Mouse (Mus musculus) T-helper 2 cell (primary cell): Measurements from ENCODE around the gene Ntrk1.

Experiments used
- in situ Hi-C: fragments of 300-600 bp; cut with MboI, MseI; formaldehyde crosslinking; loops from one replicate; pipeline ENCODE4 v1.15.1; 2025; ENCODE audit warnings: high pct_unique_total_duplicates

The Ntrk1 gene

DNA sequence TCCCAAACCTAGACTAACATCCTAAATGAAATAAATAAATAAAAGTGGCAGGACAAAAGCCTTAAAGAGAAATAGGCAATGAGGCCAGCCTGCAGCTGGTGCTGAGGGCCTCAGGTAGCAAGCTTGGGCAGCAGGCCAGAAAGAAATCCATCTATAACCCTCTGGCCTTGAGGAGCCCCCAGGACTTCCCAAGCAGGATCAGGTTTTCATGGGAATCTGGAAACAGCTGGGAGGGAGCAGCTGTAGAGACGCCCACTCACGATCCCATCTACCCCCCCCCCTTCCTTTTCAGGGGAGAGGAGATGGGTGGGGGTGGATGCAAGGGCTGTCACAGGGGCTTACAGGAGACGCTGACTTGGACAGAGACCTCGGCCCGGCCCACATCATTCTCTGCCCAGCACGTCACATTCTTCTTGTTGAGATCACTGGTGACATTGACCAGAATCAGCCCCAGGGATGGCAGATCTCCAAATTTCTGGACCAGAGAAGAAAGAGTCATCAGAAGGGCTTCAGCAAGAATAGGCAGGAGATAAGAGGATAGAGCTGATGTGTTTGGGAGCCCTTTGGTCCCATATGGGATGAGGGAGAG, 9.2 kb downstream of the Ntrk1 start:
- in situ Hi-C loops: no loop called here

- in situ Hi-C loops: no loop called here
Observed at GRCm38 (mm10) chr3:87785156-87785555, 9.8 kb downstream of the Ntrk1 start.

DNA sequence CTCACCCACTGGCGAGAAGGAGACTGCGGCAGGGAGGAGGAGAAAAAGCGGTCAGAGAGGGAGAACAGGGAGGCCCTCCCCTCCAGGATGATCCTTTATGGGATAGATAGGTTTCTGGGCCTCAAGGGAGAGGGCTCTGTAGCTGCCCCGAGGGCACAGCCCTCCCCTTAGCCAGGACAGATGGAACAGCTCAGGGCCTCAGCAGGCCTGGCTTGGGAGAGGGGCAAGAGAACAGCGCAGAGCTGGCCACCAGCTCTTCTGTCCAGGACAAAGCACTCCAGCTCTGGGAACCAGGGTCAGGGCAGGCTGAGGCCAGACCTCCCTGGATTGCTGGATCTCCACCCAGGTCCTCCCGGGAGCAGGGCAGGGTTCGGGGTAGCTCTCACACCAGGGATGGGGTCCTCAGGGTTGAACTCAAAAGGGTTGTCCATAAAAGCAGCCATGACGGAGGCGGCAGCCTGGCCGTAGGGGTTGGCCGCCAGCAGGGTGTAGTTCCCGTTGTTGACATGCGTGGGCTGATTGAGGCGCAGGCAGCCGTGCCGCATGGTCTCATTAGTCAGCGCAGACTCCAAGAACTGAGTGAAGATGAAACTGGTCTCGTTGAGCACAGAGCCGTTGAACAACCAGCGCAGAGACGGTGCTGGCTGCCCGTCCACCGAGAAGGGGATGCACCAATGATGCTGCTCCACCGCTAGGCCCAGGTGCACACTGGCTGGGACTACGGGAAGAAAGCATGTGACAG, 11.5 kb downstream of the Ntrk1 start:
- in situ Hi-C loops: loop anchor here (5.0 kb wide), 1 partner anchor 44 kb away; no protein-coding TSS in a partner anchor

GRCm38 (mm10) chr3:87779086-87779485, 15.9 kb downstream of the Ntrk1 start:
- in situ Hi-C loops: no loop called here

- in situ Hi-C loops: no loop called here
Observed at GRCm38 (mm10) chr3:87778283-87778682, 16.7 kb downstream of the Ntrk1 start.

DNA sequence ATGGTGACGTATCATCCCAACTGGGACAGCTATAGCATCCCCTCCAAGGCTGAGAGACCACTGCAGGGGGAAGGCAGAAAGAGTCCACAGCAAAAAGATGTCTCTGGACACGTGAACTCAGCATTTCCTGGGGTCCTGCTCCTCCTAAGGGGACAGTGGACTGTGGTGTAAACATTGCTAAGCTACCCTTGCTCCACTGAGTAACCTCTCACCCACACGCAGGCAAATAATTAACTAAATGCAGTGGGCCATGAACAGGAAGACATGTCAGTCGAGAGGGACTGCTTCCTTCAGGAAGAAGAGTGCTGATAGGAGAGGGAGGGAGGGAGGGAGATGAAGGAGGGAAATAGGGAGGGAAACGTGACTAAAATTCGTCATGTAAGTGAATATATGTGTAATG, 23.9 kb downstream of the Ntrk1 start:
- in situ Hi-C loops: no loop called here

- in situ Hi-C loops: no loop called here
Observed at GRCm38 (mm10) chr3:87770280-87770679, 24.7 kb downstream of the Ntrk1 start.

DNA sequence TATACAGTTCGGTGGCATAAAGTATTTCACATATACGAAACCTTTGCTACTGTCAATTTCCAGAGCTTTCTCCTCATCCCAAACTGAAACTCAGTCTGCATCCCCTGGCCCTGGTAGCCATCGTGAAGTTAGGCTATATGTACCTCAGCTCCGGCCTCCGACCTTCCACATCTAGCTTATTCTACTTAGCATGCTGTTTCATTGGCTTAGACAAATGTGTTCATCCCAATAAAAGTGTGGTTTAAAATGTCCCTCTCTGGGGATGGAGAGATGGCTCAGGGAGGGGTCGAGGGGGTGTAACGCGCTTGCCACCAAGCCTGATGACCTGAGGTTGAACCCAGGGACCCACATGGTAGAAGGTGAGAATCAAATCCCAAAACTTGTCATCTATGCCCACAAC, 25.5 kb downstream of the Ntrk1 start:
- in situ Hi-C loops: no loop called here

DNA sequence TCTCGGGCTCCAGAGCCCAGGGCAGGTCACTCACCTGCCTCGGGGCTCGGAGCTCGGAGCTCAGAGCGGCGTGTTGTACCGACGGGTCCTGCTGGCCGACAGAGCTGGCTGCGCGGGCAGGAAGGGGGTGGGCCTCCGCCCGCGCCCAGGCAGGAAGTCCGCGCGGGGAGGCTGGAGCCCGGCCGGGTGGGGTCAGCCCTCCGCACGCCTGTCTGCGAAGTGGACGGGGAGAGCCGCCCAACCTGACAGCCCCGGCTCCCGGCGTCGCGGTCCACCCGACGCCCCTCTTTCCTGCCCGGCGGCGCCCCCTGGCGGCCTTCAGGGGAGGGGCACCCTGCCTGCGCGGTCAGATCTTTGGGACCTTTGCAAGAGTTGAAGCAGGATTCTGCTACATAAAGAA, 26.1 kb downstream of the Ntrk1 start:
- in situ Hi-C loops: no loop called here

DNA sequence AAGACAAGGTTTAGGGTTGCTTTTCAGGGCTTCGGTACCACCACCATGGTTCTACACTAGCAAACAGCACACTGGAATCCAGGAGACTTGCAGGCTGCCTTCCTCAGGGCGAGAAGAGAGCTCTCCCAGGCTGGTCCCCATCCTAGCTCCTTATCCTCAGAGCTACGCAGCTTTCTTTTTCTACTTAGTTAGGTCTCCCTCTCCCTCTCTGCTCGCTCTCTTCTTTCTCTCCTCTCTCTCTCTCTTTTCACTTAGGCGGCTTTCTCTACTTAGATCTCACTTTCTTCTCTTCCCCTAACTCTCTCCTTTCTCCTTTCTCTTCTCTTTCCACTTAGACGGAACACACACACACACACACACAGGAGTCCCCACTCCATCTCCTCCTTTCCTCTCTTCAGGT, 26.5 kb downstream of the Ntrk1 start:
- in situ Hi-C loops: no loop called here

DNA sequence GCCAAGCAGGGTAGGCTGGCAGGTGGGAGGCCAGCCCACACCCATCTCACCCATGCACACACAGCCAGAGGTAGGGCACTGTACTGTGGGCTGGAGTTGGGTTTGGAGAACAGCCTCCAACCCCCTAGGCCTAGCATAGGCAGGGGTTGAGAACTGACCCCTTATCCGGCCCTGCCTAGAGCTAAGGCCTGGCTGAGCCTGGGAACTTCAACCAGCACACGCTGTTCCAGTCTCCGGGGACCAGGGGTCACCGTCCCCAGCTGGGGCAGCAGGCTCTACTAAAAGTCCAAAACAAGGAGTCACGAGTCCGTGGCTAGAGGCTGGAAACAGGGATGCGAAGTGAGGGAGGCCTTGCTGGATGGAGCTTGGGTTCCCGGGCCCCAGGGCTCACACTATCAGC, 27.2 kb downstream of the Ntrk1 start:
- in situ Hi-C loops: no loop called here

DNA sequence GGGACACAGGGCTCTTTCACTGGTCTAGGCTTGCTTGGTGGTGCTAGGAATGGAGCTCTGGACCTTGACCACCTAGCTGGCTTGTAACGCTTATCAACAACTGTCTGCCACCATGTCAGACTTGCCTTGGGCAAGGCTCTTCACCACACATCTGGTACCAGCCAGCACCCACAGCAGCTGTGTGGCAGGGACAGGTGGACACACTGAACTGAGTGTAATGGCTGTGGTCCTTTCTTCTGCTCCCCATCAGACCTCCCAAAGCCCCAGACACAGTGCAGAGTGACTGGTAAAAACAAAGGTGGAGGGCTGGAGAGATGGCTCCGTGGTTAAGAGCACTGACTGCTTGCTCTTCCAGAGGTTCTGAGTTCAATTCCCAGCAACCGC, 28.7 kb downstream of the Ntrk1 start:
- in situ Hi-C loops: no loop called here

- in situ Hi-C loops: no loop called here
Observed at GRCm38 (mm10) chr3:87765631-87766283, 29.2 kb downstream of the Ntrk1 start.

DNA sequence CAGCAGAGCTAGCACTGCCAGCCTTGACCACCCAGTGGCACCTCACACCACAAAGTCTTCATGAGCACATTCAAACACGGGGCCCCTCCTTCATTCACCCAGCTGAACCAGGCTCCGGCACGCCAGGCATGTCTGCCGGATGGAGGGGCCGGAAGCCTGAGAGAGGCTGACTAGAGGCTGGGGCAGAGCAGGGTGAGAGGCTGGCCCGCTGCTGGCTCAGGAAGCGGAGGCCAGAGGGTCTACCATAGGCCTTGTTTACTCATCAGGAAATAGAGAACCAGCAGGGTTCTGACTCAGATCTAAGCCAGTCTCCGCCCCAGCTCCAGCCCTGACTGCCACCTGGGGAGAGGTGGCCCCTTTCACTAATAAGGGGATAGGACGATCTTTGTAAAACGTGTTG, 29.9 kb downstream of the Ntrk1 start:
- in situ Hi-C loops: no loop called here

GRCm38 (mm10) chr3:87764506-87764905, 30.5 kb downstream of the Ntrk1 start:
- in situ Hi-C loops: no loop called here

DNA sequence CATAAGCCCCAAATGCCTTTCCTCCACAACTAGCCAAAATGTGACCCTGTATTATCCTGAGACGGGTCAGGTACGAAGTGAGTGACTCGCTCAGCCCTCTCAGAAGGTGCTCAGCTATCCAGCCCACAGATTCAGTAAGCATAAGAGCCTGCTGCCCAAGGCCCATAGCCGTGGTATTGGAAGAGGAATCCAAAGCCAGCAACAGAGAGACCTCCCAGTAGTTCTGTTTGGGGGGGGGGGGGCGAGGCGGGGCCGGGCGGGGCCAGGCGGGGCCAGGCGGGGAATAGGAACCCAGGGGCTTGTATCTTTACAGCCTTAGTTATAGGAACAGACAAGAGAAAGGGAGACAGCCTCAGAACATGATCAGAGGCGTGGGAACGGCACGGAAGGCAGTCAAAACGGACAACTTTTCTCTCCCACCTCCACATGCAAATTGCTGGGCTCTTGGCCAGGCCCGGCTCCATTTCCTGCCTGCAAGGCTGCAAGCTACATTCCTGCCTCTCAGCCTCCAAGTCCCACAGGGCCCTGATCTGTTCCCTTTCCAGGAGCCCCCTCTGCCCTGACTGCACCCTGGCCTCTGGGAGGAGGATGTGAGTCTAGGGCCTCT, 31.2 kb downstream of the Ntrk1 start:
- in situ Hi-C loops: no loop called here

DNA sequence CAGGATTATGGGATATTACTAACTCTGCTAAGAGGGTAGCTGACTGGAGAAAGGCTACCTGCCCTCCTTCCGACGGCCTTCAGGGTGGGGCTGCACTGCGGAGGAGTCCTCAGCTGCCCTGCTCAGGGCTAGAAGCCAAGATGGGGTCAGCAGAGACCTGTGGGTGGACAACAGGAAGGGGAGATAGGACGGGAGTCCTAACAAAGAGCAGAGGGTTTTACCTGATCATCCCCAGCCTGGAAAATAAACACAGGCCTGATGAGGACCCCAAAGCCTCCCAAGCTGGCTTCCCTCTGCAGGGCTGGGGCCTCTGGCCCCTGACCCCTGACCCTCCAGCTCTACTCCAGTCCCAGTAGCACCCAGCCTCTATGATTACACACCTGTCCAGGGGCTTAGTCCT, 31.8 kb downstream of the Ntrk1 start:
- in situ Hi-C loops: no loop called here

- in situ Hi-C loops: no loop called here
Observed at GRCm38 (mm10) chr3:87761408-87762375, 33.3 kb downstream of the Ntrk1 start.

DNA sequence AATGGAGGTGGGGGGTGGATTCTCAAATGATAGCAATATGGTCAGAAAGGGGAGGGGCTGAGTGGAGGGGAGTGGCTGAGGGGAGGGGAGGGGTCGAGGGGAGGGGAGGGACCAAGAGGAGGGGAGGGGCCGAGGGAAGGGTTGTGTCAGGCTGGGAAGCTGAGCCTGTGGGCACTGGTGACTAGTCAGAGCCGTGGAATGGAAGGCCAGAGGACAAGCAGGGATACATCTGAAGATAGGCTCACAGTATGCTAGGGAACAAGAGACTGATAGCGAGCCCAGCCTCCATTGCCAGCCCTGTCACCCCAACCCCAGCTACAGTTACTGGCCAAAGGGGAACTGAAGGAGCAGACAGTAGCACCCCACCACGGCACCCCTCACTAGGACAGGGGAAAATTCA, 36.3 kb downstream of the Ntrk1 start:
- in situ Hi-C loops: no loop called here

GRCm38 (mm10) chr3:87756488-87756887, 38.5 kb downstream of the Ntrk1 start:
- in situ Hi-C loops: no loop called here

DNA sequence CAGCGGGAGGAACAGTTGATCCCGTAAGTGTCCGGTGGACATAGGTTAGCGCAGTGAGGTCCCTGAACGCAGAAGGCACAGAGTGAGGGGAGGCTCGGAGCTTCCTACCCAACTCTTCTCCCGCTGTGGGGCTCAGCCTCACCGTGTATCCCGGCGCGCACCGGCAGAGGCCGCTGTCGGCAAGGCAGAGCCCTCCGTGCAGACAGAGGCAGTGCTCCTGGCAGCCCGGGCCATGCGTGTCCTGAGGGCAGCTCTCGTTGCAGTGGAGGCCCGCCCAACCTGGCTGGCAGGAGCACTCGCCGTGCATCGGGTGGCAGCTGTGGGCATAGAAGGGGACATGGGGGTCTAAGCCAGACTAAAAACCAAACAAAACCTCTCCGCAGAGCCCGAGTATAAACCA, 39.0 kb downstream of the Ntrk1 start:
- in situ Hi-C loops: no loop called here

- in situ Hi-C loops: no loop called here
Observed at GRCm38 (mm10) chr3:87753829-87754228, 41.1 kb downstream of the Ntrk1 start.
